Mouse (Mus musculus) heart, postnatal 0 days (tissue): ENCODE data around the gene Gm49337.

Experiments
- CTCF ChIP-seq: IDR thresholded peaks from 2 replicates; pipeline ENCODE4 v1.5.1; 2016; ENCODE audit warnings: antibody characterized with exemption, control low read depth, low read depth
- EP300 ChIP-seq: IDR thresholded peaks from 2 replicates; pipeline ENCODE4 v1.6.1; 2016; ENCODE audit warnings: antibody characterized with exemption, low read depth

- no peak for TF ChIP-seq EP300
- no peak for TF ChIP-seq CTCF
These were observed 40.1 kb upstream of the Gm49337 start for GRCm38 (mm10) chr4:116133126-116133525.
